Mouse (Mus musculus) adrenal gland, adult (tissue): ENCODE measurements around the gene Srsf7.
"Not testable (repeated sequence)": the region's sequence is repeated elsewhere in the genome, so short reads cannot be mapped to it uniquely, and the experiment has no call there.

Experiments
- DNase-seq, 2 experiments: peaks; one replicate each; pipeline ENCODE4 v3.0.0; 2022 to 2023; ENCODE audit warnings: low spot score in 1 of 2; ENCODE audit not compliant: inconsistent age in 2 of 2

Srsf7 gene

DNA sequence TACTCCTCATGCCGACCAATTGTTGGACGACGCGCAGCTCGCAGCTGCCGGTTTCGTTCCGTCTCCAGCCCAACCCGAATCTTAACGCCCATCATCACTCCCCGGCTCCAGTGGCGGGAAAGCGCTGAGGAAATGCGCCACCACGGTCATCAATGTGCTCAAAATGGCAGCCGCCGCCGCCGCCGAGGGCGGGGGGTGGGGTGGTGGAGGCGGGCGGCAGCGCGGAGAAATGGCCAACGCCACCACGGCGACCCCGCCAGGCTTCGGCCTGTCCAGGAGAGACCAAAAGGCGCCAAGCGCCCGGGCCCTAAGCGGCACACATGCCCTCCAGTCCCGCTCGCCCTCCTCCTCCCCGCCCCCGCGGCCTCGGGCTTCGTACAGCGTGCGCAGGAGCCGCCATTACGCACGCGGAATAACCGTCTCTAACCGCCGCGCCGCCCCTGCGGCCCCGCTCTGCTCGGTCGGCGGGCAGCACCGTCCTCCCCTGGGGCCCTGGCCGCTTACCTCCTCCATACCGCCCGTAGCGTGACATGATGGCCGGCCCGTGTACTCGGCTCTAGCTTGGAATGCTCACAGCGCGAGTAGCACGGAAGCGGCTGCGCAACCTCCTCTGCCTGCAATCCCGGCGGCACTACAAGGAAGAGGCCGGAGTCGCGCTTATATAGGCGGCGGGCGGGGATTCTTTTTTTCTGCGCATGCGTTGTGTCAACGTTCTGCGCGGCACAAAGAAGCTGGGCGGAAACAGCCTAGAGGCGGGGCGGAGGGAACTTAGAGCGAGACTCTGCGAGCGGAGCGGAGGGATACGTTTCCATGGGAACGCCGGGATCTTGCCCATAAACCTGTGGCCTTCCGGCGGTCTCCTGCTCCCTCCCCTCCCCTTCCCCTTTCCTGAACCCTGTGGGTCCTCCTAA, at the start of gene Srsf7, which contains the start of gene Ttc39d:
Gene Srsf7 (minus strand): TSS at position 637 of the 911 bp plus-strand sequence.
Gene Ttc39d (plus strand): TSS at position 790 of the 911 bp plus-strand sequence.
- DNase-seq = peak; percentile 98 to 100

DNA sequence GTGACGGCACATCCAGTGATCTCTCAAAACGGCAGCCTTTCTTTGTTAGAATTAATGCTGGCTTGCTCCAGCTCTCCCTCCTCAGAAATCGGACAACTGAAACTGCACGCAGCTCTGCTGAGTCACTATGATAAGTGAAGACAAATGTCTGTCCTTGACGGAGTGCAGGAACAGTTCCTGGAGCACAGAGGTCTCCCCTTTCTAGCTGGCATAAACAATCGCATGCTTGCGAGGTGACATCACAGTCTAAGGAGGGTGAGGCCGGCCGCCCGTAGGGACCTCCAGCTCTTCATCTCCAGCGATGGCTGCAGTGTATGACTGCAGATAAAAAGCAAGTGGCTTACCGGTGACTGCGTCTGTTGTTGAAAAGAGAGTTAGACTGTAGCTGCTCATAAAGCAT, 48.1 kb upstream of the Srsf7 start:
- peak; percentile 93 to 95 for DNase-seq

DNA sequence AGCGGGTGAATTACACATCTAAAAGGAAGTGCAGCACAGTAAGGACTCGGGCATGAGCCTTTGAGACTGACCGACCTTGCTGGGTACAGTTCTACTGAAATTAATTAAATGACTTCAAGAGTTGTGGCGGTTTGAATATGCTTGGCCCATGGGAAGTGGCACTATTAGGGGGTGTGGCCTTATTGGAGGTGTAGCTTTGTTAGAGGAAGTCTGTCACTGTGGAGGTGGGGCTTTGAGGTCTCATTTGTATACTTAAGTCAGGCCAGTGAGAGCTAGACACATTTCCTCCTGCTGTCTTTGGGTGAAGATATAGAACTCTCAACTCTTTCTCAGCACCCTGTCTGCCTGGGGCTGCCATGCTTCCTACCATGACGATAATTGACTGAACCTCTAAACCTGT, 47.3 kb upstream of the Srsf7 start:
- no peak for DNase-seq

DNA sequence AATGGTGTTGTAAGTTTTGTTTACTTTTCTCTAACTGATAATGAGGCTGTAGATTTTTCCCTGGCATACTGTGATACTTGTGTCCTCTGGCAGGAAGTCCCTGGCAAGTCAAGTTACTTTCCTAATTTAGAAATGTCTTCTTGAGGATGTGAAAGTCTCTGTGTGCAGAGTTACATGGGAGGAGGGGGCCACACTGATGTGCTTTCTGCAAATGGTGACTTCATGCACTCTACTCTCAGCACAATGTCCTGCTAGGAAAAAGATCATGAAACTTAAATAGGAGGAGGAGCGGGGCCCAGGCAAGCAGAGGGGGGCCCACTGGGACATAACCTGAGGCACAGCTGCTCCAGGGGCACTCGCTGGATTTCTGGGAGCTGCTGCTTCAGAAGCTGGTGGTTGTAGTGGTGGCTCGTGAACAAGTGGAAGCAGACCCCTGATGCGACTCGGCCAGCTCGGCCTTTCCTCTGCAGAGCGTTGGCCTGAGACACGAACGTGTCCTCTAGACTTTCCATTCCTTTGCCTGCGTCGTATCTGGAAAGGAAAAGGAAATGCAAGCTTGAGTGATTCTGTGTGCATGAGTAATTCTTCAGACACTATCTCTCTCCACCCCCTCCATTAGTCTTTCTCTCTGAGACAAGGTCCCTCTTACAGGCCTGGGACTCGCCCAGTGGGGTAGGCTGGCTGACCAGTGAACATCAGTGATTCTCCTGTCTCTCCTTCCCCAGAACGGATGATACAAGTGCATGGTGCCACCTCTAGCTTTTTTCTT, 45.8 kb upstream of the Srsf7 start:
- DNase-seq = peak; percentile 43 to 75

DNA sequence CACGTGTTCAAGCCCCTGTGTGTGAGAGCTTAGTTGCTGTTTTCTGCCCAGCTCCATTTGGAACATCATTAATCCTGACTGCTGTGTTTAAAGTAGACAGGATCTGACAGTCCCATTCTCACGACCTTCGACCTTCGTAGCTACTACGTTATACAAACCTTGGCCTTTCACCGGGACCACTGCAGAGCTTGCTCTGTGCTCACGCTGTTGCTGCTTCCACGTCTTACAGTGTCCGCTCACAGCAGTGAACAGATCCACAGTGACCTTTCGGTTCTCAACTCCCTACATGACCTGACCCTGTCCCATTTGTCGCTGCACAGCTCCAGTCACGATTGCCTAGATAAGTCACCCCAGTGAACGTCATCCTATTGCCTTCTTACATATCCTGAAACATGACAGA, 36.0 kb upstream of the Srsf7 start:
- peak in 1 of 2 experiments; percentile 47 for DNase-seq

DNA sequence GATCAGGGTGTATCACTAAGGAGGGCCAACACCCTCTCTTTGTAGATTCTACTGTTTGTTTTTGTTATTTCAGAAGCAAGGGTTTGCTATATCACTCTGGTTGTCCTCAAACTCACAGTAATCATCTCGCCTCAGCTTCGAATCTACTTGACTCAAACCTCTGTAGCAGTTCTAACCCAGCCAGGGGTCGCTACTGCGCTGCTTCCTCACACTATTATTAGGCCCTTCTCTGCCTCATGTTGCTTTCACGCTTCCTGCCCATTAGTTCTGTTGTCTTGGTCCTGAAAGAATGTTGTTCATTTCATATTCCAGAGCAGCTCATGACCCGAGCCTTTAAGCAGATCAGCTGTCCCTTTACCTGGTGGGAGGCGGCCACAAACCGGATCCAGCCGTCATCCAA, 34.5 kb upstream of the Srsf7 start:
- DNase-seq = no peak

DNA sequence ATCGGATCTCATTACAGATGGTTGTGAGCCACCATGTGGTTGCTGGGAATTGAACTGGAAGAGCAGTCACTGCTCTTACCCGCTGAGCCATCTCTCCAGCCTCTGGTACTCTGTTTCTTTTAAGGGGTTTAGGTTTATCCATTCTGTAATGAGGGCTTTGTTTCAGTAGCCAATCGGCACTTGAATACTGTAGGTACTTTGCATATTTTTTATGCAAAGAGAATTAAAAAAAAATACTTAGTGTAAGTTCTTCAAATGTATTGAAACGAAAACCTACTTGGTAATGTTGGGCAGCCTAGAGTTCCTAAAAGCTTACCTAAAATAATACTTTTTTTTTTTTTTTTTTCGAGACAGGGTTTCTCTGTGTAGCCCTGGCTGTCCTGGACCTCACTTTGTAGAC, 30.4 kb upstream of the Srsf7 start:
- no peak for DNase-seq

DNA sequence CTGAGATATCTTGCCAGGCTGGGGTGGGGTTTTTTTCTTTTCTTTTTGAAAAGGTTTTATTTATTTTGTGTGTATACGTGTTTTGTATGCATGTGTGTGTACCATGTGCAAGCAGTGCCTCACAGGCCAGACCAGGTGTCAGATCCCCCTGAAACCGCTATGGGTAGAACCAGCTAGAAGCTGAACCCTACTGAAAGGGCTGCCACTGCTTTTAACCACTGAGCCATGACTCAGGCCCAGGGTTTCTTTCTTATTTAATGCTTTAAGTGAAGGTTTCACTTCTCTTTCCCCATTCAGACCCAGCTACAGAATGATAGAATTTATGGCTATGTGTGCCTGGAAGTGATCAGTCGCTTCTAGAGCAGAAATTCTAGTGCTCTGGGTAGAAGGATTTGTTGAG, 29.7 kb upstream of the Srsf7 start:
- DNase-seq = no peak

DNA sequence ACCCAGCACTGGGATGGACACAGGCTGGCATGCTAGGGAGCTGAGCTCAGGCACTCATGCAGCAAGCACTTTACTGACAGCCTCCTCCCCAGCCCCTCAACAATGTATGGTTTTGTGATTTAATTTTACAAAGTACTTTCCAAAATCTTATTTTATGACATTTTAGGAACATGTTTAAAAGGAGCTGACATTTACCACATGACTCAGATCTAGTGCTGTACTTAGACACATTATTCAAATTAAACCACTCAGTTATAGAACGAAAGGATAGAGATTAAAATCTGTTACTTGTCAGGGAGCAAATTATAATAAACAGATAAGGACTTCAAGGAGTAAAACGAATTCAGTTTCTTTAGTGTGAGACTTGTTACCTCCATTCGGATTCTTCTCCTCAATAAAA, 28.4 kb upstream of the Srsf7 start:
- no peak for DNase-seq

DNA sequence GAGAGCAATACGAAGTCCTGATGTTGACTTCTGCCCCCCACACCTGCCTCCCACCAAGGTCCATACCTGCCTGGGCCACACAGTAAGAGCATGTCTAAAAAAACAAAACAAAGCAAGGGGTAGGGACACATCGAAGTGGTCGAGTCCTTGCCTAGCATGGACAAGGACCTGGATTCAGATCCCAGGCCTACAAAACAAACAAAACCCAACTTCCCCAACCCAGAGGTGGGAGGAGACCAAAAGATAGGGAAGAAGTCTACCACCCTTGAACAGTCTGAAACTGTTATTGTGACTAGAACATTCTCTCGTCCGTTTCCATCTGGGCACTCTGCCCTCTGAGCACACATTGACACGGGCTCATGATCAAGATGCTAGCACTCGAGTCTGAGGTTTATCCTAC, 27.3 kb upstream of the Srsf7 start:
- no peak for DNase-seq

DNA sequence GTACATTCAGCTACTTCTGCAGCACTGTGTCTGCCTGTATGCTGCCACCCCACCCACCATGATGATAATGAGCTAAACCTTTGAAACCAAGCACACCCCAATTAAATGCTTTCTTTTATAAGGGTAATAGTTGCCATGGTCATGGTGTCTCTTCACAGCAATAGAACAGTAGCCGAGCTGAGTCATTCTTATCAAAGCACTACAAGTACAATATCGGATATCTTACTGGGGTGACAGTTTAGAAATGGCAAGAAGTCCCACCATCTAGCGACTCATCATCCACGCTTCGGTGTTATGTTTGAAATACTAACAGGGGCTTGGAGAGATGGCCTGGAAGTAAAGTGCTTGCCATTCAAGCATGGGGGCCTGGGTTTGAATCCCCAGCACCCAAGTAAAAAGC, 26.7 kb upstream of the Srsf7 start:
- no peak for DNase-seq

DNA sequence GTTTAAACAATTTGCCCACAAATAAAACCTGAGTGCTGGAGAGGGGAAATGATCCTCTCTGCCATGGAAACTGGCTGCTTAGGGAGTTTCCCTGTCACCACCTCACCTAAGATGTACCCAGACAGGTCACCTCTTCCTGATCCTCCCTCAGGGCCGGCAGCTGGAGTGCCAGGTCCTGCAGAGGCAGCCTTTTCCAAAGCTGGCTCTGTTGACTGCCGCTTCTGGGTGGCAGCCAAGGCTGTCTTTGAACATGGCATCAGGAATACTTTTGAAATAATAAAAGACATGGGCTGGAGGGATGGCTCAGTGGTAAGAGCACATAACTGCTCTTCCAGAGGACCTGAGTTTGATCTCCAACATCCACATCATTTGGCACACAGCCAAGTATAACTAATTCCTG, 22.3 kb upstream of the Srsf7 start:
- DNase-seq = peak; percentile 49 to 77

DNA sequence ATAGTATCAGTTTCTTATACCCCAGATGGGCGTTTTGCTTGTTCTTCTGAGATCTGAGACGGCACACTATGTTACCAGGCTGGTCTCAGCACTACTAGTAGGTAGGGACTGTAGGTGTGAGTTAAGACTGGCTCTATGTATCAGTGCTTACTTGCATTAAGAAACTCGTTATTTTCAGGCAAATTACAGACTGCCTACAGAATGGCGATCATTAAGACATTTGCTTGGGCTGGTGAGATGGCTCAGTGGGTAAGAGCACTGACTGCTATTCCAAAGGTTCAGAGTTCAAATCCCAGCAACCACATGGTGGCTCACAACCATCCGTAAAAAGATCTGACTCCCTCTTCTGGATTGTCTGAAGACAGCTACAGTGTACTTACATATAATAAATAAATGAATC, 18.0 kb upstream of the Srsf7 start:
- DNase-seq = not testable (repeated sequence)

DNA sequence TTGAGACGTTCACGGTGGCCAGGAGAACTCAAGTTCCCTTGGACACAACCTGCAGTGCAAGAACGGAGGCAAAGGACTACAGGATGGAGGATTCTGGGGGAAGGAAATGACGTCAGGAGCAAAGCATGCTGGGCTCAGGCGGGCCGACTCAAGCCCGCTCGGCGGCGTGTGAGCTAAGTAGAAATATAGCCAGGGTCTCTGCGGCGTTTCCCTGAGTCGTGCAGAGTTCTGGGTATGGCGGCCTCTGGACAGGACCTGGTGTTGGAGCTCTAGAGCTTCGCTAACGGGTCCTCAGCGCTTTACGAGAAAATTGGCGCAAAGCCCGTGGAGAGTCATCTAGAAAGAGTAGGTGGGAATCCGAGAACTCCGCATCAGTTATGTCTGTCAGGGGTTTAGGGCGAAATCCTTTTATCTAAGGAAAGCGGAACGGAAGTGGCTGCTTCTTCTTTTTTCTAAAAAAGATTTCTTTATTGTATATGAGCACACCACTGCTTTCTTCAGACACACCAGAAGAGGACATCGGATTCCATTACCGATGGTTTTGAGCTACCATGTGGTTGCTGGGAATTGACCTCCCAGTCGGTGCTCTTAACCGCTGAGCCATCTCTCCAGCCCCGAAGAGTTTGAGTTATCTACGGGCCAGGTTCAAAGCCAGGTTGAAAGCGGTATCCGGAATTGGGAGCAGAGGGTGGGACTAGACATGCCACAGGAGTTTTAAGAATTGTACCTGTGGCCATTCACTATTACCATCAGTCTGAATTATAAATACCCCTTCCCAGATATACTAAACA, 17.4 kb upstream of the Srsf7 start, which contains the start of gene Gemin6:
Gene Gemin6 (plus strand): TSS at position 116 of the 791 bp plus-strand sequence.
- DNase-seq = peak; percentile 88 to 96

DNA sequence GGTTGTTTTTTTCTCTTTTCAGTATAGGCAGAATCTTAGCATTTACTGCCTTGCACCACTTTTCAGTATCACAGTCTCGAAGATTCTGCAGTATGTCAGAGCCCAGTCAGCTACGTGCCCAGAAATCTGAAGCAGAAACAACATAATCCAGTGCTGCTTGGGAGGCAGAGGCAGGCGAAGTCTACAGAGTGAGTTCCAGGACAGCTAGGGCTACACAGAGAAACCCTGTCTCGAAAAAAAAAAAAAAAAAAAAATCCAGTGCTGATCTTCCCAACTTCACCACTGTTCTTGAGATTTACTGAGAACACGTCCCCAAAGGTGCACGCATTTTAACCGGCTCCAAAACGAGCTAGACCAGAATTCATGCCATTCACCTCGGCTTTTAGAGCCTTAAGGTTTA, 16.7 kb upstream of the Srsf7 start:
- DNase-seq = no peak

DNA sequence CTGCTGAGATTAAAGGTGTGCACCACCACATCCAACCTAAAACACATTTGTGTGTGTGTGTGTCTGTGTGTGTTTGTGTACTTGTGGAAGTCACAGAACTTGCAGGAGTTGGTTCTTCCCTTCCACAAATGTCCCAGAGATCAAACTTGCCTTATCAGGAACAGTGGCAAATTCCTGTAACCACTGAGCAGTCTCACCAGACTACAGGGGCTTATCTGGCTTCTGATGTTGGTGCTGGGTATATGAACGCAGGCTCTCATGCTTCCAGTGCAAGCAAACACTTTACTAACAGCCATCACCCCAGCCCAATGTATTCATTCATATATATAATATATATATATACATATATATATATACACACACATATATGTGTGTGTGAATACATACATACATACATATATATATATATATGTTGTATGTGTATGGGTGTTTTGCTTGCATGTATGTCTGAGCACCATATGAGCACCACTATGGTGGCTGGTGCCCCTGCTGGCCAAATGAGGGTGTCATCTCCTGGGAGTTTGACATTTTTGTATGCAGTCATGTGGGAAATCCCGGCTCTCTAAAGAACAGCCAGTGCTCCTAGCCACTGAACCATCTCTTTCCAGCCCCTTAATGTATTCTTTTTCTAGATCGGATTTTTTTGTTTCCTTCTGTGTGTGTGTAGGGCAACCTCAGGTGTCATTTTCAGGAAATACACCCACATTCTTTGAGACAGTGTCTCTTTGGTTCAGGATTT, 15.0 kb upstream of the Srsf7 start:
- peak in 1 of 2 experiments; percentile 44 for DNase-seq

DNA sequence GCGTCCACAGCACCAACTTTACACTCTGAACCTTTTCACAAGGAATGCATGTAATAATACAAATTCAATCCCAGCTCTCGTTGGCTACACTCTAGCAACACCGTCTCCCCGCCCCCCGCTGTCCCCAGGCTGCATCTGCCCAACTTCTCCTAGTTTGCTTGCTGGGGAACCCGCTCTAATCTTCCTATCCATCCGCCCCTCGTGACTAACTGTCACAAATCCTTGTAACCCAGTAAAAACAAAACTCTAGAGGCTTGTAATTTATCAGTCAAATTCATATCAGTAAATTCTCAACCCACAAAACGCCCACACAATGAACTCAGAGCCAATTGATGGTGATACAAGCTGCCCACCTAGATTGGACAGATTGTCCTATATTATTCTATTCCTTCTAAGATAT, 14.1 kb upstream of the Srsf7 start:
- DNase-seq = no peak

DNA sequence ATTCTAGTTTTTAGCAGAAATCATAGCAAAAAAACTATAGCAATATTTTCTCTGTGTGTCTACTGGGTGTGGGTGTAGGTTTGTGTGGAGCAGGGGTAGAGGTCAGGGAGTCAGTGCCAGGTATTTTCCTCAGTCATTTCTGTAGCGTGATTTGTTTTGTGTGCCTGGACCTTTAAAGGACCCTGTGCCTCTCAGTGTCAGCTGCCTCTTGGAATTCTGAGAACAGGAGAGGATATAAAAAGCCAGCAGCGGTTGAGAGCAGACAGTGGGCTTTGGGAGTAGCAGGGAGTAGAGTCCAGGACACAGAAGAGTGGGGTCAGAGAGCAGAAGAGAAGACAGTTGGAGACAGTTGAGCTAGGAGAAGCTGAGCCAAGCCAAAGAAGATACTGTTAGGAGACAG, 13.0 kb upstream of the Srsf7 start:
- no peak for DNase-seq

DNA sequence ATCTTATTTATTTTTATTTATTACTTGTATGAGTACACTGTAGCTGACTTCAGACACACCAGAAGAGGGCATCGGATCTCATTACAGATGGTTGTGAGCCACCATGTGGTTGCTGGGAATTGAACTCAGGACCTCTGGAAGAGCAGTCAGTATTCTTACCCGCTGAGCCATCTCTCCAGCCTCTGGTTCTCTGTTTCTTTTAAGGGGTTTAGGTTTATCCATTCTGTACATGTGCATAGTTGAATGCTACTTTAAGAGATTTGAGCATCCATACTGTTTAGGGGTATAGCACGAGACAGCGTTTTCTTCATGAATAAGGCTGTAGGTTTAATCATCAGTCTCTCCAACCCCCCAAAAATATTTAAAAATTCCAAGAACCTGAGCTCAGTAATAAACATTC, 6.9 kb upstream of the Srsf7 start:
- DNase-seq = not testable (repeated sequence)

DNA sequence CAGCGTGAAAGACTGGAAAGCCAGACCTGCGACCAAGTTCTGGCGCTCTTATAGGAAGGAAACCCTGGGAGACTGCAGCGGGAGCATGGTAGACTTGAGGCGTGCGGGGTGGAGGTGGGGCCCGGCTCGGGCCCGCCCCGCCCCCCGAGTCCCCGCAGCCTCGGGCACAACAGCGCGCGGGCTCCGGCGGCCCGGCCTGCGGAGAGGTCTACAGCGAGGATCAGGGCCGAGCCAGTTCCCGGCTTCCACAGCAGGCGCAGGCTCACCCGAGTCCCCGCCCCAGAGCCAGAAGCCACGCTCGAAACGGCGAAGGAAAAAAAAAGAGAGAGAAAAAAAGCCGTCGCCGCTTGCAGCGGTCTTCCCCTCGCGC, 821 bp downstream of the Srsf7 start:
- peak in 1 of 2 experiments; percentile 74 for DNase-seq
